ENCODE assay signal across 29 mouse cellular contexts in genomic region chr16:48843671-48844386, GRCm38 (mm10). TPM values are rescaled to one million over a fixed set of nuclear protein-coding genes. Genes with fewer than 3 reads are reported as not detected.
DNase-seq lines count a peak whose midpoint lies in the region; ATAC-seq and TF ChIP-seq lines count a peak whose summit lies in the region.
"Had no signal": no experiment of that assay in that cellular context is flagged by ENCODE, and none has a peak within 500 bp of the region (broad histone marks: within the 10 kb centered on the region; RNA-seq: fewer than 3 reads in every experiment).

No protein-coding gene starts in this region.

- no peak for TF ChIP-seq EP300 in stomach, postnatal 0 days (optimal IDR thresholded peaks at IDR 0.05)

- H3K27ac ChIP-seq in stomach, postnatal 0 days (replicated peaks) = no peak overlapping the region
- no peak overlapping the region for H3K27ac ChIP-seq in hindbrain, embryonic 14.5 days
- H3K27ac ChIP-seq: embryonic facial prominence, embryonic 13.5 days; embryonic facial prominence, embryonic 15.5 days; forebrain, embryonic 10.5 days; forebrain, embryonic 12.5 days had no signal

- no peak overlapping the region for H3K4me2 ChIP-seq in stomach, postnatal 0 days (replicated peaks; ENCODE audit: low read depth)
- H3K4me2 ChIP-seq in hindbrain, embryonic 14.5 days (replicated peaks) = no peak overlapping the region
- H3K4me2 ChIP-seq: embryonic facial prominence, embryonic 13.5 days; embryonic facial prominence, embryonic 15.5 days; forebrain, embryonic 12.5 days had no signal

- no peak for DNase-seq in frontal cortex, postnatal 25 days (ENCODE audit: low spot score in 2 of 2)
- DNase-seq in right cerebral cortex, postnatal 25 days = peak; percentile 11
- no peak for DNase-seq in right cerebral cortex, postnatal 4 days
- DNase-seq in stomach, postnatal 0 days (ENCODE audit: low spot score) = no peak
- DNase-seq in hindbrain, embryonic 14.5 days (ENCODE audit: low spot score) = no peak
- DNase-seq: adrenal gland, adult 2 months; adrenal gland, postnatal 10 days; adrenal gland, postnatal 25 days; cerebellum, adult 11-12 months; cerebellum, adult 2 months; cerebellum, adult 9-10 months; cerebellum, postnatal 10 days; cerebellum, postnatal 25 days; embryo, embryonic 11 days had no signal

- peak; percentile 57 for ATAC-seq in frontal cortex, adult (ENCODE audit: low TSS enrichment)
- ATAC-seq in common myeloid progenitor, adult 5-6 weeks (replicated peaks; ENCODE audit: low read depth, poor library complexity, severe bottlenecking) = peak; percentile 92
- ATAC-seq in megakaryocyte-erythroid progenitor cell, adult 5-6 weeks (replicated peaks; ENCODE audit: low FRiP score, low TSS enrichment, poor library complexity, severe bottlenecking) = peak; percentile 92
- ATAC-seq in stomach, postnatal 0 days (ENCODE audit: low FRiP score, low TSS enrichment) = no peak
- no peak for ATAC-seq in hindbrain, embryonic 14.5 days (ENCODE audit: low FRiP score)
- ATAC-seq: forebrain, embryonic 14.5 days; forebrain, embryonic 16.5 days had no signal

- 86% methylated on average over 4 of the region's 4 CpGs for WGBS in stomach, postnatal 0 days
- WGBS in hindbrain, embryonic 14.5 days = 91% methylated on average over 4 of the region's 4 CpGs

- no peaks in the 10 kb centered on the region for H3K27me3 ChIP-seq in stomach, postnatal 0 days (ENCODE audit: control insufficient read depth, insufficient read depth, low read length)
- no peaks in the 10 kb centered on the region for H3K27me3 ChIP-seq in hindbrain, embryonic 14.5 days (ENCODE audit: control insufficient read depth, insufficient read depth, low read length)
- H3K27me3 ChIP-seq: embryonic facial prominence, embryonic 13.5 days; embryonic facial prominence, embryonic 15.5 days; forebrain, embryonic 12.5 days had no signal

- H3K9ac ChIP-seq in stomach, postnatal 0 days (ENCODE audit: low read length) = no peak overlapping the region
- H3K9ac ChIP-seq in hindbrain, embryonic 14.5 days = no peak overlapping the region
- H3K9ac ChIP-seq: embryonic facial prominence, embryonic 13.5 days; embryonic facial prominence, embryonic 15.5 days; forebrain, embryonic 12.5 days had no signal

- H3K4me1 ChIP-seq in stomach, postnatal 0 days (replicated peaks; ENCODE audit: control insufficient read depth, insufficient read depth) = no peaks in the 10 kb centered on the region
- H3K4me1 ChIP-seq in hindbrain, embryonic 14.5 days (replicated peaks; ENCODE audit: control insufficient read depth, insufficient read depth, low read length) = no peaks in the 10 kb centered on the region
- H3K4me1 ChIP-seq: embryonic facial prominence, embryonic 13.5 days; embryonic facial prominence, embryonic 15.5 days; forebrain, embryonic 10.5 days; forebrain, embryonic 12.5 days had no signal

- TF ChIP-seq CTCF in stomach, postnatal 0 days (IDR thresholded peaks at IDR 0.05; ENCODE audit: low read depth) = no peak

- no peaks in the 10 kb centered on the region for H3K36me3 ChIP-seq in stomach, postnatal 0 days (ENCODE audit: control insufficient read depth, insufficient read depth, low read length)
- H3K36me3 ChIP-seq in hindbrain, embryonic 14.5 days (replicated peaks; ENCODE audit: control insufficient read depth, insufficient read depth) = no peaks in the 10 kb centered on the region
- H3K36me3 ChIP-seq: embryonic facial prominence, embryonic 13.5 days; embryonic facial prominence, embryonic 15.5 days; forebrain, embryonic 10.5 days; forebrain, embryonic 12.5 days had no signal

- H3K9me3 ChIP-seq in stomach, postnatal 0 days (ENCODE audit: control insufficient read depth, low read length) = no peaks in the 10 kb centered on the region
- no peaks in the 10 kb centered on the region for H3K9me3 ChIP-seq in hindbrain, embryonic 14.5 days (ENCODE audit: control insufficient read depth, low read length)
- H3K9me3 ChIP-seq: embryonic facial prominence, embryonic 13.5 days; embryonic facial prominence, embryonic 15.5 days; forebrain, embryonic 10.5 days; forebrain, embryonic 12.5 days had no signal

- no peak overlapping the region for H3K4me3 ChIP-seq in stomach, postnatal 0 days (ENCODE audit: low read depth, low read length)
- no peak overlapping the region for H3K4me3 ChIP-seq in hindbrain, embryonic 14.5 days (replicated peaks; ENCODE audit: low read length)
- H3K4me3 ChIP-seq: embryonic facial prominence, embryonic 13.5 days; embryonic facial prominence, embryonic 15.5 days; erythroblast, embryonic 14.5 days; forebrain, embryonic 10.5 days; forebrain, embryonic 12.5 days had no signal

RNA-seq across cellular contexts. Expression of gene Retnla, which starts 1.5 kb away (rescaled TPM):
- not detected in 2 replicates for total RNA-seq in common myeloid progenitor, adult 5-6 weeks (2017)
- total RNA-seq in megakaryocyte-erythroid progenitor cell, adult 5-6 weeks (2014; fragmentation: Nextera tagmentation) = not detected in 2 replicates
- total RNA-seq in megakaryocyte-erythroid progenitor cell, adult 5-6 weeks (2017) = not detected in 2 replicates
- not detected in 2 replicates for polyA plus RNA-seq in stomach, postnatal 0 days (2015; fragmentation: Nextera tagmentation; extraction: Ambion mirVana)
- not detected in 2 replicates for polyA plus RNA-seq in hindbrain, embryonic 14.5 days (2014; fragmentation: Nextera tagmentation; extraction: Ambion mirVana)
- total RNA-seq: ES-E14, MEL had no signal
- polyA plus RNA-seq: C2C12; cerebellum, adult 2 months; embryonic facial prominence, embryonic 11.5 days; embryonic facial prominence, embryonic 13.5 days; embryonic facial prominence, embryonic 15.5 days; erythroblast, embryonic 14.5 days; forebrain, embryonic 10.5 days; forebrain, embryonic 12.5 days; forebrain, embryonic 14.5 days; forebrain, embryonic 16.5 days had no signal

RNA-seq across cellular contexts. Expression of gene Retnlb, which starts 27.2 kb away (rescaled TPM):
- not detected in 2 replicates for total RNA-seq in common myeloid progenitor, adult 5-6 weeks (2017)
- total RNA-seq in megakaryocyte-erythroid progenitor cell, adult 5-6 weeks (2014; fragmentation: Nextera tagmentation) = not detected in 2 replicates
- total RNA-seq in megakaryocyte-erythroid progenitor cell, adult 5-6 weeks (2017) = not detected in 2 replicates
- polyA plus RNA-seq in stomach, postnatal 0 days (2015; fragmentation: Nextera tagmentation; extraction: Ambion mirVana) = not detected in 2 replicates
- polyA plus RNA-seq in hindbrain, embryonic 14.5 days (2014; fragmentation: Nextera tagmentation; extraction: Ambion mirVana) = not detected in 2 replicates
- total RNA-seq: adrenal gland, adult 2 months; adrenal gland, postnatal 10 days; adrenal gland, postnatal 25 days; adrenal gland, postnatal 4 days; ES-E14; MEL had no signal
- polyA plus RNA-seq: adrenal gland, adult 2 months; C2C12; cerebellum, adult 2 months; embryonic facial prominence, embryonic 11.5 days; embryonic facial prominence, embryonic 13.5 days; embryonic facial prominence, embryonic 15.5 days; erythroblast, embryonic 14.5 days; forebrain, embryonic 10.5 days; forebrain, embryonic 12.5 days; forebrain, embryonic 14.5 days; forebrain, embryonic 16.5 days had no signal

RNA-seq across cellular contexts. Expression of gene Retnlg, which starts 28.6 kb away (rescaled TPM):
- total RNA-seq in common myeloid progenitor, adult 5-6 weeks (2017) = 5.0 and 8.2 TPM in 2 replicates
- total RNA-seq in megakaryocyte-erythroid progenitor cell, adult 5-6 weeks (2014; fragmentation: Nextera tagmentation) = 8.7 TPM in 1 of 2 replicates, not detected in the other
- 2.9 TPM in 1 of 2 replicates, not detected in the other for total RNA-seq in megakaryocyte-erythroid progenitor cell, adult 5-6 weeks (2017)
- 1.2 and 1.3 TPM in 2 replicates for polyA plus RNA-seq in stomach, postnatal 0 days (2015; fragmentation: Nextera tagmentation; extraction: Ambion mirVana)
- 0.72 TPM in 1 of 2 replicates, not detected in the other for polyA plus RNA-seq in hindbrain, embryonic 14.5 days (2014; fragmentation: Nextera tagmentation; extraction: Ambion mirVana)
- total RNA-seq: adrenal gland, postnatal 25 days; ES-E14; MEL had no signal
- polyA plus RNA-seq: adrenal gland, adult 2 months; C2C12; embryonic facial prominence, embryonic 11.5 days; embryonic facial prominence, embryonic 13.5 days; erythroblast, embryonic 14.5 days; forebrain, embryonic 10.5 days; forebrain, embryonic 12.5 days; forebrain, embryonic 14.5 days; forebrain, embryonic 16.5 days had no signal

Comparison
In these comparisons a context has a peak if more than half of its experiments do, and no peak if none do; other contexts are left out.
1. ATAC-seq: peak in frontal cortex, adult (single experiment), common myeloid progenitor, adult 5-6 weeks (single experiment) and megakaryocyte-erythroid progenitor cell, adult 5-6 weeks (single experiment); none in stomach, postnatal 0 days (single experiment) and hindbrain, embryonic 14.5 days (single experiment).